Mouse (Mus musculus): ENCODE data around the gene Pecam1. TPM values are rescaled to one million over a fixed set of nuclear protein-coding genes. Genes with fewer than 3 reads are reported as not detected.
"Not testable (repeated sequence)": the region's sequence is repeated elsewhere in the genome, so short reads cannot be mapped to it uniquely, and the experiment has no call there.

Gene Pecam1
- total RNA-seq, 2 experiments from 2014 or later, result 38.6 to 57.0 TPM

- no peak for ATAC-seq (replicated peaks; ENCODE audit: poor library complexity)
Observed at GRCm38 (mm10) chr11:106773061-106773460, 22.6 kb upstream of the Pecam1 start.

- ATAC-seq (replicated peaks; ENCODE audit: poor library complexity), result peak; percentile 87
Observed at GRCm38 (mm10) chr11:106770195-106770974, 20.0 kb upstream of the Pecam1 start.

DNA sequence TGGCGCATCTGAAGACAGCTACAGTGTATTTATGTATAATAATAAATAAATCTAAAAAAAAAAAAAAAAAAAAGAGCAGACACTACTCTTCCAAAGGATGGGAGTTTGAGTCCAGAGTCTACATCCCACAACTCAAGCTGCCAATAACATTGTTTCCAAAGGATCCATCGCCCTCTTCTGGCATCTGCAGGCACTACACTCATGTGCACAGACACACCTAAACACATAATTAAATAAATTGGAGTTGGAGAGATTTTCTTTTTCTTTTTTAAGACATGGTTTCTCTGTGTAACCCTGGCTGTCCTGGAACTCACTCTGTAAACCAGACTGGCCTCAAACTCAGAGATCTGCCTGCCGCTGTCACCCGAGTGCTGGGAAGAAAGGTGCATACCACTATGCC is 17.1 kb upstream of the Pecam1 start:
- ATAC-seq (replicated peaks; ENCODE audit: poor library complexity), result no peak

DNA sequence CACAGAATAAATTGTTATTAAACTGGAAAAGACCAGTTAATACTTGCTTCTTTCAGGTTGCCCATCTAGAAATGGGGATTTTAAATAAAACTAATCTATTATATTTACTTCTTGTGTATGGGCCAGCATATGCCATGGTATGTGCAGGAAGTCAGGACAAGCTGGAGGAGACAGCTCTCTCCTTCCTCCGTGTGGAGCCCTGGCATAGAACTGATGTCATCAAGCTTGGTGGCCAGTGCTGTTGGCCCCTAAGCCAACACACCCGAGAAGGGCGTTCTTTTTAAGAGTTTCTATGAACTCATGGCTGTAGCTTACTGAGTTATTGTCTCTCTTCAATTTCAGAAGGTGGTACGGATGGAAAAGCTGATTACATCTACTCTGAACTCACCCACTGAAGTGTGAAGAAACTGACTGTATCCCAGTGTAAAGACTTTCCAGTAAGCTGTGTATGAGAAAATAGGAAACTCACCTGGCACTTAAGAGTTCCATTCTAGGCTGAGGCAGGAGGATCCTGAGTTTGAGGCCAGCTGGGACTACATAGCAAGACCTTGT is 16.3 kb upstream of the Pecam1 start:
- ATAC-seq (replicated peaks; ENCODE audit: poor library complexity), result no peak

DNA sequence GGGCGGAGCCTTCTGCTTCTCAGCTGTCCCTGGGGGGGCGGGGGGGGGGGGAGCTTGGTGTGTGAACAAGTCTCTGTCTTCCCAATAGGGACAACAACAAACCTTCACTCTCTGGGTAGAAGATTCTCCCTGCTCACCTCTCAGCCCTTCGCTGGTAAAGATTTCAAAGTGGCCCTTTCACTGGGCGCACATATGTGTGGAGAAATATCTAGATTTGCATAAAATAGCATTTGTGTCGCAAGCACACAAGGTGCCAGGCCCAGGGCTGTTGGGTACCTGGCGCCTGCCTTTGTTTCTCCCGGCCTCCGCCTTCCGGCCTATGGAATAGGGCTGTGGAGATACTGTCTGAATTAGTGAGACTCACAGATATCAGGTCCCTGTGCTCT is 12.4 kb upstream of the Pecam1 start:
- ATAC-seq (replicated peaks; ENCODE audit: poor library complexity), result no peak

GRCm38 (mm10) chr11:106762139-106762799 is 11.8 kb upstream of the Pecam1 start:
- peak; percentile 69 for ATAC-seq (replicated peaks; ENCODE audit: poor library complexity)

- no peak for ATAC-seq (replicated peaks; ENCODE audit: poor library complexity)
Observed at GRCm38 (mm10) chr11:106760511-106760910, 10.1 kb upstream of the Pecam1 start.

GRCm38 (mm10) chr11:106759028-106759427 is 8.6 kb upstream of the Pecam1 start:
- peak; percentile 81 for ATAC-seq (replicated peaks; ENCODE audit: poor library complexity)

DNA sequence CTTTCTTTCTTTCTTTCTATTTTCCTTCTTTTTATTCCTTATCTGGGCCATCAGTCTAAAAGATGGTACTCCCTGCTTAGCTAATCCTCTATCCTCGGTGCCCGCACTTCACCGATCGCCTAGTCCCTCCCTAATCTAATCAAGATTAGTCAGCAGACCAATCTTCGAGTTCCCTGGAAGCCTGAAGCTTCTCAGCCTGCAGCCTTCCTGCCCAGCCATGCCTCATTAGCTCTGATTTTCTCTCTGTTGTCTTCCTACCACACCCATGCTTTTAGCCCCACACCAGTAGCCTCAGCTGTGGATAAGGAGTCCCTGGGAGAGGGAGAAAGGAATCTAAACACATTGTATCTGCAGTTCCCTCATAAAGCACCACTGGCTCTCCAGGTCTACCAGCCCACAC is 5.2 kb upstream of the Pecam1 start:
- no peak for ATAC-seq (replicated peaks; ENCODE audit: poor library complexity)

- no peak for ATAC-seq (replicated peaks; ENCODE audit: poor library complexity)
Observed at GRCm38 (mm10) chr11:106753314-106753713, 2.9 kb upstream of the Pecam1 start.

DNA sequence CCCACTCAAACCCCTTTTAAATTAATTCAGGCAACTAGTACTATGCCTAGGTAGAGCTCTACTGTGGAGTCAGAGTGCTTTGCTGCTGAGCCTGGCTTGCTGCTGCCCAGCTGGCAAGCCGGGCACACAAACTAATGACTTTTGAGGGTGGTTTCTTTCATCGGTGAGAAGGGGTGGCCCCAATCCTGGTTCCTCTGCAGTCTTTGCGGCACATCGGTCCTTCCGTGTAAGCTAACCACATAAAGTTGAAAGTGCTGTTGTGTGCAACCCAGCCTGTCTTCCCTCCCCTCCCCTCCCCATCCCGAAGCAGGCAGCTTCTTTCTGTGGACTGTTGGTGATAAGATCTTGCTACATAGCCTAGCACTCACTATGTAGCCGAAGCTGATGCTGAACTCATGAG is 1.7 kb upstream of the Pecam1 start:
- peak; percentile 82 for ATAC-seq (replicated peaks; ENCODE audit: poor library complexity)

DNA sequence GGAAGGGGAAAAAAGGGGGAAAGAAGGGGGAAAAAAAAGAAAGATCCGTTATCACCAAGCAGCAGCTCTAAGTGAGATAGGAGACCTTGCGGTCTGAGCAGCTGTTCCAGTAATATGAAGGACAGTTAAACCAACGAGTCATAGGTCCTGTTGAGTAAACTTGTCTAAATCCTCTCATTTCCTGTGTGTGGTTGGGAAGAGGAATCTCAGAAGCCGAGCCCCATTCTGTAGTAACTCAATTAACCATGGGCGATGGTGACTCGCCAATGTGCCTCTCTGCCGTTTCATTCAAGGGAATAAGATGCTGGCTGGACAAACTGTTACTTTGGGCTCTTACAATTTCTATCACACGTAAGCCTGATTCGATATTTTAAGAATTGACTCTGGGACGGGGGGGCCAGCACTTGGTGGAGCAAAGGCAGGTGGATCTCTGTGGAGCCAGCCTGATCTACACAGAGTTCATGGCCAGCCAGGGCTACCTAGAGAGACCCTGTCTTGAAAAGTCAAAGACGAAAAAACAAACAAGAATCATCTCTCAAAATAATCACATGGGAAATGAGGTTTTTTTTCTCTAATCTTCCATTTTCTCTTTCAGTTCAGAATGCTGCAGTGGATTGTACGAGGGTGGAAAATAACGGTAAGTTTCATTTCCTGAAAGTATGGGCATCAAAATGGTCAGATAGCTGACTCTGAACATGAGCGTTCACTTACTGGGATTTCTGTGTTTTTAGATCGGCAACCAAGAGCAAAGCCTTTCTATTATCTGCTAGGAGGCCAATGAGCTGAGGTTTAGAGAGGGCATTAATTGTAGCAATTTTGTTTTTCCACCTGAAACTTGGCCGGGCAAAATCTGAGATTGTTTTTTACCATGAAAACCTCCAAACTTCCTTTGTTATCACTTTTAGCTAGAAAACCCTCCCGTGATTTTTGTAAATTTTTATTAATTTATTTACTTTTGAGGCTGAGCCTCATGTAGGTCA is 901 bp upstream of the Pecam1 start, which contains the start of gene Milr1:
Milr1 (plus strand) TSS at position 188 of the 980 bp plus-strand sequence.
- ATAC-seq (replicated peaks; ENCODE audit: poor library complexity), result peak; percentile 75

GRCm38 (mm10) chr11:106749557-106750120 is 789 bp downstream of the Pecam1 start:
- not testable (repeated sequence) for ATAC-seq (replicated peaks; ENCODE audit: poor library complexity)

GRCm38 (mm10) chr11:106744949-106745348 is 5.5 kb downstream of the Pecam1 start:
- peak; percentile 48; the same call in 1 of the 2 replicates for ATAC-seq (replicated peaks; ENCODE audit: poor library complexity)

- peak; percentile 71 for ATAC-seq (replicated peaks; ENCODE audit: poor library complexity)
Observed at GRCm38 (mm10) chr11:106742388-106742841, 8.0 kb downstream of the Pecam1 start.

GRCm38 (mm10) chr11:106741826-106742225 is 8.6 kb downstream of the Pecam1 start:
- ATAC-seq (replicated peaks; ENCODE audit: poor library complexity), result no peak

GRCm38 (mm10) chr11:106741232-106741631 is 9.2 kb downstream of the Pecam1 start:
- no peak for ATAC-seq (replicated peaks; ENCODE audit: poor library complexity)

- not testable (repeated sequence) for ATAC-seq (replicated peaks; ENCODE audit: poor library complexity)
Observed at GRCm38 (mm10) chr11:106740724-106741123, 9.7 kb downstream of the Pecam1 start.

GRCm38 (mm10) chr11:106739116-106739515 is 11.3 kb downstream of the Pecam1 start:
- ATAC-seq (replicated peaks; ENCODE audit: poor library complexity), result no peak

- ATAC-seq (replicated peaks; ENCODE audit: poor library complexity), result 0 out of 2 replicates have a peak, but pooled peaks have one; percentile 31
Observed at GRCm38 (mm10) chr11:106737178-106737621, 13.2 kb downstream of the Pecam1 start.
